Mouse (Mus musculus): ENCODE results near the gene Retreg1.
"Not testable (repeated sequence)": the region's sequence is repeated elsewhere in the genome, so short reads cannot be mapped to it uniquely, and the experiment has no call there.

Retreg1 gene

DNA sequence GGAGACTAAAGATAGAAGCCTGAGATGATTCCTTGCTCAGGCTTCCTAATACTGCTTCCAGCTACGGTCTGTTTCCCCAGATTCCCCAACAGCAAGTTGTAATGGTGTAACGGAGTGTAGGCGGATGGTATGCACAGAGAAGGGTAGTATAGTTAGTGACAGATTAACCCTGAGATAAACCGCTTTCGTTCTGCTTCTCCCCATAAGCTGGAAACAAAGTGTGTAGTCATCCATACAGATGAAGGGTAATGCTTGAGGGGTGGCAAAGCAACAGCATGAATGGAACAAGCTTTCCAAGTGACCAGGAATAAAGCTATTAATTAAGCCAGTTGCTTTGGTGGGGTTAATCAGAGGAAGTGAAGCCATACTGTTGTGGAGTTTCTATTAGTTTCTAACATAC lies 156.6 kb downstream of the Retreg1 start:
- DNase-seq (ENCODE audit: low spot score) = not testable (repeated sequence)

DNA sequence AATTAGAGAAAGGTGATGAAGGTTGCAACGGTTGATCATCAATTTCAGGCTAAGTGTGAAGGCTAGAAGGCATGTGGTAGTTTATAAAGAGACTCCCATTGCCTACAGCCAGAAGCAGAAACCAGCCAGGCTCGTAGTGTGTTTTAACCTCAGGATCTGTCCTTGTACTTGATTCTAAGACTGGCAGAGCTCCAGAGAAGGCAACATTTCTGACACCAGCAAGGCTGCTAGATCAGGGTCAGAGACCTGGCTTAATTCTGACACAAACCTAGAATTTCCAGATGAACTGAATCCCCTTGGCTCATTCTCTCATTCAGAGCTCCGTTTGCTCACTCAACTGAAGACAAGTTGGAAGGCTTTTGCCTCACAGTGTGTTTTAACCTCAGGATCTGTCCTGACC lies 165.6 kb downstream of the Retreg1 start:
- DNase-seq (ENCODE audit: low spot score) = no peak

DNA sequence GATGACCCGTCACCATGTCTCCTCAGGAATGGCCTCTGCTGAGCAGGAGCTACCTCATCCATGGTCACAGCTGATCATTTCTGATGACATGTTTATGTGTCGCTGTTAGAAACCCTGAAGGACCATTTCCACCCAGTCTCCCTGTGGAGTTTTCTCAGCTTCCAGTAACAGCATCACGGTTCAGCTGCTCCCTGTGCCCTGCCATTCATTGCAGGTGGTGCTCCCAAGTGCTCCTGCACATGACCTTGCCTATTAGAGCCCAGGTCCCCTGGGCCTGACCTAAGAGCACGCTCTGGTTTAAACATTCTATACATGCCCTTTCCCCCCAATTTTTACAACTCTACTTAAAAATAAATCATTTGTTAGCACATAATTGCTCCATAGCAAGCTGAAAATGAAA lies 169.9 kb downstream of the Retreg1 start:
- DNase-seq (ENCODE audit: low spot score) = no peak

DNA sequence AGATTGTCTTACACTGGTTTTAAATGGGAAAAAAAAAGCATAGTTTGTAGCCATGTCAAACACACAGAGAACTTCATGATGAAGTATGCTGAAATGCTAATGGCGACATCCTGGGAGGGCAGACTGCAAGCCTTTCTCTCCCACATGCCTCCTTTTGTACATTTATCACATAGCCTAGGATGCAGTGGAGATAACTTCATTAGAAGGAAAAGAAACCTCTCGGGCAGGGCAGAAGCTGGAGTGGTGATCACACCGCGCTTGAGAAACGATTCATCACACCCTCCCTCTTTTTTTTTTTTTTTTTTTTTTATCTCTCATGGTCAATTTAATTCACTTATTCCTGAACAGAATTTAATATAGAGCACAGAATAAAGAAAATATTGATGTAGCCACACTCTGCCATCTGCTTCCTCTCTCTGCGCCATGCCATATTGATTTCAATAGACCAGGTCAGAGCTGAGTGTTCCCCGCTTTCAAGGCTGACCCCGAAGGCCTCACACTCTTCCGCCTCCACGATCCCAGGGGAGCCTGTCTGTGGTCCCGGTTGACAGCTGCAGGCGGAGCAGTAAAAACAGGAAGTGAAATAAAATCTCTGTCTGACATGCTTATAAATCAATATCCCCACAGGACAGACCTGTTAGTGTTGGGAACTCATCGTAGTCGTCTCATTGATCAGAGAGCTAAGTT lies 173.1 kb downstream of the Retreg1 start:
- no peak for DNase-seq (ENCODE audit: low spot score)

DNA sequence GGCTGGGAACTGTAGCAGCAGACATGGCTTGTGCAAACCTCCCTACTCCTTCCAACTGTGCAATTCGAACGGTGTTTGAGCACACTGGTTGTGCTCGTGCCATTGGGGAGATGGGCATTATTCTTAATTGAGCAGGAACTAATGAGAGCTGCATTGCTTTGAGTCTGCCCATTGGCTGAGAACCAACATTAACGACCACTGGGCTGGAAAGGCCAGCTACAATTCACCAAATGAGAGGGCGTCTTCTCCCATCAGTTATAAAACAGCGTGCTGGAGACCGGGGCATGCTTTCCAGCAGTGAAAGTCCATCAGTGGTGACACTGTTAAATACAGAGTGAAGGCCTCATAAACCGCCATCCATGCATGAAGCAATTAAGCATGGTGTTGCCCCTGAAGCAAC lies 178.7 kb downstream of the Retreg1 start:
- DNase-seq (ENCODE audit: low spot score) = no peak

DNA sequence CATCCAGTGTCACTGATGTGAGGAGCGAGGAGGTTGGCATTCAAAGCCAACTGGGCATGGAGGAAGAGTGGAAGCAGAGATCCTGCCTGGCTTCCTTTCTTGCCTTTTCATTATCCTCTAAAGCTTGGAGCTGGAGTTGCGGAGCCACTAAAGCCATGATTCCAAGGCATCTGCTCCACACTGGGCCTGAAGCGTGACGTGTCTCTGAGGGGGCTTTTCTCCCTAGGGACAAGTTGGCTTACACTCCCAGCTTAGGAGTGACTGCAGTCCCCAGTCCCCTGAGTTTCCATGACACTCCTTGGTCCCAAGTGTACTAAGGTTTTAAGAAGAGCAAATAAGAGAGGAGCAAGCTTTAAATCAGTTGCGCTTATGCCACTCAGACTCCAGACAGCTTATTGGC lies 179.7 kb downstream of the Retreg1 start:
- no peak for DNase-seq (ENCODE audit: low spot score)
